Mouse (Mus musculus): Measurements from ENCODE around the gene Syngr3. TPM values are rescaled to one million over a fixed set of nuclear protein-coding genes. Genes with fewer than 3 reads are reported as not detected.
A peak's percentile ranks its signal among the peaks of the same experiment; 100 is the strongest.

Syngr3 gene
- polyA plus RNA-seq (2014; fragmentation: Nextera tagmentation; extraction: Ambion mirVana) = 154 and 196 TPM in 2 replicates

DNA sequence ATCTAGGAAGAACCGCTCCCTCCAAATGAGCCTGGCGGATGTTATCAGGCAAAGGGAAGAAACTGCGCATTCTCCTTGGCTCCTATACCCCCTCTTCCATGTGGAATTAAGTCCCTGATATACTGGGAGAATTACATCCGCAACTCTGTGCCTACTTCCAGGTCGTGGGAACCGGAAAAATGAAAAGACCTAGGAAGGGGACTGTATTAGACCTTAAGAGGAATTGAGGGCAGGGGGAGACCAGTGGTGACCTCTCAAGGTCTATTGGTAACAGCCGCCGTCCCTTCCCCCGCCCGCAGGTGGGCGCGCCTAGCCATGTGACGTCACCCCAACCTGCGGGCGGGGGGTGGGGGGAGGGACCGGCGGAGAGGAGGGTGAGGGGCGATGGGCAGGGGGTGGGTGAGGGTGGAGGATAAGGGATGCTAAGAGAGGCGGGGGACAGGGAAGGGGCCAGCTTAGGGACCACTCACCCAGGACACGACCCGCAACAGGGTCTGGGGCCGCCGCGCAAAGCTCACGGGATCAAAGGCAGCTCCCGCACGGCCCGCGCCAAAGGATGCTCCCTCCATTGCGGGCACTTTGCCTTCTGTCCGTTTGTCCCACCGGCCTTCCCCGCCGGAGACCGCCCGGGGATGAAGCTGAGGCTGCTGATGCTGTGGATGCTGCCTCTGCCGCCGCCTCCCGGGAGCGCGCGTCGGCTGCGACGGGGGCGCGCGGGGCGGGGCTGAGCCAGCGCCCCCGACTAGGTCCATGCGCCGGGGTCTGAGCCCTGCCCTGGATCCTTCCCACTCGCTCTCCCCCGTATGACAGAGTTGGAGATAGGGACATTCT lies at the start of gene Syngr3:
Gene Syngr3, minus strand, starts transcription at position 705 of the 831 bp plus-strand sequence.
- peak; percentile 72 for ATAC-seq (ENCODE audit: low read depth)
- WGBS = under 1% methylated on average over 50 of the region's 55 CpGs
- H3K9me3 ChIP-seq (ENCODE audit: control insufficient read depth, low read length) = no peaks in the 10 kb centered on the region
- H3K27ac ChIP-seq (ENCODE audit: low read depth, low read length) = peak within 1 kb of the TSS; percentile 88
- H3K4me1 ChIP-seq (ENCODE audit: control insufficient read depth, insufficient read depth, low read length) = peaks cover 15% of the 10 kb centered on the region; the same call in 1 of the 2 replicates
- peak within 1 kb of the TSS; percentile 72 for H3K4me2 ChIP-seq (ENCODE audit: low read depth, low read length)
- H3K4me3 ChIP-seq (ENCODE audit: low read depth, low read length) = peak within 1 kb of the TSS; percentile 74
- H3K36me3 ChIP-seq (ENCODE audit: control insufficient read depth, insufficient read depth, low read length) = no peaks in the 10 kb centered on the region
- peaks cover 13% of the 10 kb centered on the region for H3K27me3 ChIP-seq (ENCODE audit: control insufficient read depth, insufficient read depth, low read length)
- H3K9ac ChIP-seq (replicated peaks; ENCODE audit: low read depth, low read length) = peak within 1 kb of the TSS; percentile 89

DNA sequence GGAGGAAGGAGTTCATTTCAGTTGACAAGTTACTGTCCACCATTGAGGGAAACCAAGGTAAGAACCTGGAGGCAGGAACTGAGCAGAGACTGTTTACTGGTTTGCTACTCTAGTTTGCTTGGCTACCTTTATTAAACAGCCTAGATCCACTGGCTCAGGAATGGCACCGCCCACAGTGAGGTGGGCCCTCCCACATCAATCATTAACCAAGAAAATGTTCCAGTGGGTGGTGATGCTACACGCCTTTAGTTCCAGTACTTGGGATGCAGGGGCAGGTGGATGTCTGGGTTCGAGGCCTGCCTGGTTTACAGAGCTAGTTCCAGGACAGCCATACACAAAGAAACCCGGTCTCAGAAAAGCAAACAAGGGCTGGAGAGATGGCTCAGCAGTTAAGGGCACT lies 48.5 kb upstream of the Syngr3 start:
- no peaks in the 10 kb centered on the region for H3K27me3 ChIP-seq (ENCODE audit: control insufficient read depth, insufficient read depth, low read length)
- no peak overlapping the region for H3K27ac ChIP-seq (ENCODE audit: low read depth, low read length)
- no peaks in the 10 kb centered on the region for H3K9me3 ChIP-seq (ENCODE audit: control insufficient read depth, low read length)
- H3K4me2 ChIP-seq (ENCODE audit: low read depth, low read length) = no peak overlapping the region
- peaks cover 5% of the 10 kb centered on the region; the same call in 1 of the 2 replicates for H3K4me1 ChIP-seq (ENCODE audit: control insufficient read depth, insufficient read depth, low read length)
- WGBS = 85% methylated on average over 4 of the region's 4 CpGs
- H3K36me3 ChIP-seq (ENCODE audit: control insufficient read depth, insufficient read depth, low read length) = no peaks in the 10 kb centered on the region
- ATAC-seq (ENCODE audit: low read depth) = no peak
- H3K4me3 ChIP-seq (ENCODE audit: low read depth, low read length) = no peak overlapping the region
- H3K9ac ChIP-seq (replicated peaks; ENCODE audit: low read depth, low read length) = no peak overlapping the region

DNA sequence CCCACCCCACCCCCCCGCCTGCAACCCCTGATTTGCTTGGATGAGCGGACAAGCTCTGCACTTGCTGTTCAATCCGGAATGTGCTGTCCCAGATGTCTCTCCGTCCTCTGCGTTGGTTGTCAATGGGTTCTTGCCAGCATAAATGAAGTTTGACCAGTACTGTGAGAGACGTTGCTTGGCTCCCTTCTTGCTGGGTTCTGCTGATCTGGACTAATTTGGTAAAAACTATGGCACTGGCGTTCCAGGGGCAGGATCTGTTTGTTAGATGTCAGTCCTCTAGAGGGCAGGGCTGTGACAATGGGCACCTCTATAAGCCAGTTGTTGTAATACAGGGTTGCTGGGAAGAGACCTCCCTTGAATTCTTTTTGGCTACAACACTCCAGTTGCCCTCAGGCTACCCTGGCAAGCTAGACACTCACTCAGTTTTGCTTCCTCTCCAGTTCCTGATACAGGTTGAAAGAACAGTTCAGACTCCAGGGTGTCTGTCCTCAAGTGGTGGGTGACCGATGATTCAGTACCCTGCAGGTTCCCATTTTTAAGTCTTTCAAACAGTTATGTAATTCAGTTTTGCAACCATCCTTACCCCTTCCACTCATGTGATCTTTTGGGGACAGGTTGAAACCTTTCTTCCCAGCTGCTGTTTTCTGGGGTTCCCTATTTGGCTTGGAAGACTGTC lies 47.5 kb upstream of the Syngr3 start:
- no peaks in the 10 kb centered on the region for H3K27me3 ChIP-seq (ENCODE audit: control insufficient read depth, insufficient read depth, low read length)
- peak overlapping the region; percentile 47 for H3K4me2 ChIP-seq (ENCODE audit: low read depth, low read length)
- no peak overlapping the region for H3K27ac ChIP-seq (ENCODE audit: low read depth, low read length)
- WGBS = 25% methylated on average over 8 of the region's 8 CpGs
- no peak for ATAC-seq (ENCODE audit: low read depth)
- H3K9ac ChIP-seq (replicated peaks; ENCODE audit: low read depth, low read length) = no peak overlapping the region
- peak overlapping the region; percentile 41 for H3K4me3 ChIP-seq (ENCODE audit: low read depth, low read length)
- H3K4me1 ChIP-seq (ENCODE audit: control insufficient read depth, insufficient read depth, low read length) = peaks cover 5% of the 10 kb centered on the region; the same call in 1 of the 2 replicates
- no peaks in the 10 kb centered on the region for H3K36me3 ChIP-seq (ENCODE audit: control insufficient read depth, insufficient read depth, low read length)
- no peaks in the 10 kb centered on the region for H3K9me3 ChIP-seq (ENCODE audit: control insufficient read depth, low read length)

DNA sequence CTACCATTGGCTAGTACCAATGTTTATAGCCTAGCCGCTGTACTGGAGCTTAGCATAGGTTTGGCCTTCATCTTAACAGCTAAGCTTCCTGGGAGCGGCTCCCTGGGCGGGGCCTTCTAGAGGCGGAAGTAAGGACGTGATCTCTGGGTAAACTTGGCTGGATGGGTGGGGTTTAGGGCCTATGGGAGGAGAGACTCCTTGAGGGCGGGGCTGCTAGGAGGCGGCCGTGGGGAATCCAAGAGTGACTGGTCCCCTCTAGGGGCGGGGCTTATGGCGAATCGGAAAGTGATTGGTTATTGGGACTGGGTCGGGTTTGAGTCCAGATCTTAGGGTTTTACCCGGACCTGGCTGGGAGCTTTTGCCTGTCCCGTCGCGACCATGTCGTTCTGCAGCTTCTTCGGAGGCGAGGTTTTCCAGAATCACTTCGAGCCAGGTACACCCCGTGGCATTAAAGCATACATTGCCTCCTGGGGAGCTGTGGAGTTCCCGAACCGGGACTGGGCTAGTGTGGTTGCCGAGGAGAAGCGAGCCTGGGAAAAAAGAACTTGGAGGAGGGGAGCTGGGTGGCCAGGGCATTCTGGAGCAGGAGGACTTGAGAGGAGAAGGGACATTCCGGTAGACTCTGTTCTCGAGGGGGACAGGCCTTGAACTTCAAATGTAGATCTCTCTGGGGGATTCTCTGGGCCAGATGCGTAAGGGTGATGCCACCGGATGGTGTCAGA lies 46.7 kb upstream of the Syngr3 start, which contains the start of gene Msrb1:
Gene Msrb1, plus strand, starts transcription at position 313 of the 722 bp plus-strand sequence.
- peak; percentile 95 for ATAC-seq (ENCODE audit: low read depth)
- Histone ChIP-seq H3K27ac (ENCODE audit: low read depth, low read length) (peak within 1 kb of the TSS; percentile 60; the same call in 1 of the 2 replicates), H3K9ac (replicated peaks; ENCODE audit: low read depth, low read length) (peak within 1 kb of the TSS; percentile 41; the same call in 1 of the 2 replicates), H3K36me3 (ENCODE audit: control insufficient read depth, insufficient read depth, low read length) (no peaks in the 10 kb centered on the region), H3K27me3 (ENCODE audit: control insufficient read depth, insufficient read depth, low read length) (no peaks in the 10 kb centered on the region), H3K9me3 (ENCODE audit: control insufficient read depth, low read length) (no peaks in the 10 kb centered on the region), H3K4me2 (ENCODE audit: low read depth, low read length) (peak within 1 kb of the TSS; percentile 47), H3K4me3 (ENCODE audit: low read depth, low read length) (peak within 1 kb of the TSS; percentile 41), H3K4me1 (ENCODE audit: control insufficient read depth, insufficient read depth, low read length) (peaks cover 5% of the 10 kb centered on the region; the same call in 1 of the 2 replicates)
- 2% methylated on average over 29 of the region's 29 CpGs for WGBS

DNA sequence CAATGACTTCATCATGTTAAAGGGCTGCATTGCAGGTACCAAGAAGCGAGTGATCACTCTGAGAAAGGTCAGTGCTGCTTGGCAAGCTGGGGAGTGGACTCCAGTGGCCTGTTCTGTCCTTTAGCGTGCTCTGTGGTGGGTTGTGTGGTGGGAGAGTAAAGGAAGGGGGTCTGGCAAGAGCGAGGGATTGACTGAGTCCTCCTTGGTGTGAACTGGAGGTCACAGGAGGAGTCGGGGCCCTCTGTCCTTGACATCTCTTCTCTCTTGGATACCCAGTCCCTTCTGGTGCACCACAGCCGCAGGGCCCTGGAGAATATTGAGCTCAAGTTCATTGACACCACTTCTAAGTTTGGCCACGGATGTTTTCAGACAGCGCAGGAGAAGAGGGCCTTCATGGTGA lies 45.7 kb upstream of the Syngr3 start:
- no peak for ATAC-seq (ENCODE audit: low read depth)
- Histone ChIP-seq H3K4me3 (ENCODE audit: low read depth, low read length) (no peak overlapping the region), H3K27ac (ENCODE audit: low read depth, low read length) (no peak overlapping the region), H3K9me3 (ENCODE audit: control insufficient read depth, low read length) (no peaks in the 10 kb centered on the region), H3K36me3 (ENCODE audit: control insufficient read depth, insufficient read depth, low read length) (no peaks in the 10 kb centered on the region), H3K9ac (replicated peaks; ENCODE audit: low read depth, low read length) (no peak overlapping the region), H3K27me3 (ENCODE audit: control insufficient read depth, insufficient read depth, low read length) (no peaks in the 10 kb centered on the region), H3K4me1 (ENCODE audit: control insufficient read depth, insufficient read depth, low read length) (peaks cover 5% of the 10 kb centered on the region; the same call in 1 of the 2 replicates), H3K4me2 (ENCODE audit: low read depth, low read length) (peak overlapping the region; percentile 47; the same call in 1 of the 2 replicates)
- 88% methylated on average over 7 of the region's 7 CpGs for WGBS

DNA sequence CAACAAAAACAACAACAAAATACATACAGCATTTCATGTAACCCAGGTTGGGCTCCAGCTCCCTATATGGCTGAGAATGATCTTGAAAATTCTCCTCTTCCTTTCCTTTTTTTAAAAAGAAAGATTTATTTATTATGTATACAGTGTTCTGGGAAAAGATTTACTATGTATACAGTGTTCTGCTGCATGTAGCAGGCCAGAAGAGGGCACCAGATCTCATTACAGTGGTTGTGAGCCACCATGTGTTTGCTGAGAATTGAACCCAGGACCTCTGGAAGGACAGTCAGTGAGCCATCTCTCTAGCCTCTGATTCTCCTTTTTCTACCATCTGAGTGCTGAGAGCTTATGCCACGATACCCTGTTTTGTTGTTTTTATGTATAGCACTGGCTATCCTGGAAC lies 44.8 kb upstream of the Syngr3 start:
- no peaks in the 10 kb centered on the region for H3K9me3 ChIP-seq (ENCODE audit: control insufficient read depth, low read length)
- no peak overlapping the region for H3K27ac ChIP-seq (ENCODE audit: low read depth, low read length)
- no peaks in the 10 kb centered on the region for H3K27me3 ChIP-seq (ENCODE audit: control insufficient read depth, insufficient read depth, low read length)
- no peak overlapping the region for H3K4me2 ChIP-seq (ENCODE audit: low read depth, low read length)
- no peak overlapping the region for H3K9ac ChIP-seq (replicated peaks; ENCODE audit: low read depth, low read length)
- no peak for ATAC-seq (ENCODE audit: low read depth)
- no peak overlapping the region for H3K4me3 ChIP-seq (ENCODE audit: low read depth, low read length)
- H3K36me3 ChIP-seq (ENCODE audit: control insufficient read depth, insufficient read depth, low read length) = no peaks in the 10 kb centered on the region
- 75% methylated on average over 1 of the region's 1 CpGs for WGBS
- peaks cover 5% of the 10 kb centered on the region; the same call in 1 of the 2 replicates for H3K4me1 ChIP-seq (ENCODE audit: control insufficient read depth, insufficient read depth, low read length)

DNA sequence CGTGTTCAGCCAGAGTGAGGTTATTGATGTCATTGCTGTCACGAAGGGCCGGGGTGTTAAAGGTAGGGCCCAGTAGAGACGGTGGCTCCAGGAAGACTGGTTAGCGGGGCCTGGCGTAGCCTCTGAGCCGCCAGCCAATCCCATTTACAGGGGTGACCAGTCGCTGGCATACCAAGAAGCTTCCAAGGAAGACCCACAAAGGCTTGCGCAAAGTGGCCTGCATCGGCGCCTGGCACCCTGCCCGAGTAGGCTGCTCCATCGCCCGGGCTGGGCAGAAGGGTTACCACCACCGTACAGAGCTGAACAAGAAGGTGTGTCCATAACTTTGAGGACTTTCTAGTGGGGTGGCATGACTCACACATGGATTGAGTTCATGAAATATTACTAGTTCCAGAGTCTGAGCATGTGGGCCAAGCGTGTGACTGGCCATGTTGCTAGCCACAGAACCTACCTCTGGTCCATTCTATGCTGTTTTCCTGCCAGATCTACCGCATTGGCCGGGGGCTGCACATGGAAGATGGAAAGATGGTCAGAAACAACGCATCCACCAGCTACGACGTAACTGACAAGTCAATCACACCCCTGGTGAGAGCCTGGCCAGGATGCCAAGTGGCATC lies 43.8 kb upstream of the Syngr3 start:
- no peak overlapping the region for H3K27ac ChIP-seq (ENCODE audit: low read depth, low read length)
- 92% methylated on average over 21 of the region's 21 CpGs for WGBS
- no peaks in the 10 kb centered on the region for H3K9me3 ChIP-seq (ENCODE audit: control insufficient read depth, low read length)
- peaks cover 5% of the 10 kb centered on the region; the same call in 1 of the 2 replicates for H3K4me1 ChIP-seq (ENCODE audit: control insufficient read depth, insufficient read depth, low read length)
- no peak overlapping the region for H3K4me2 ChIP-seq (ENCODE audit: low read depth, low read length)
- no peak for ATAC-seq (ENCODE audit: low read depth)
- H3K4me3 ChIP-seq (ENCODE audit: low read depth, low read length) = no peak overlapping the region
- no peak overlapping the region for H3K9ac ChIP-seq (replicated peaks; ENCODE audit: low read depth, low read length)
- no peaks in the 10 kb centered on the region for H3K36me3 ChIP-seq (ENCODE audit: control insufficient read depth, insufficient read depth, low read length)
- no peaks in the 10 kb centered on the region for H3K27me3 ChIP-seq (ENCODE audit: control insufficient read depth, insufficient read depth, low read length)

DNA sequence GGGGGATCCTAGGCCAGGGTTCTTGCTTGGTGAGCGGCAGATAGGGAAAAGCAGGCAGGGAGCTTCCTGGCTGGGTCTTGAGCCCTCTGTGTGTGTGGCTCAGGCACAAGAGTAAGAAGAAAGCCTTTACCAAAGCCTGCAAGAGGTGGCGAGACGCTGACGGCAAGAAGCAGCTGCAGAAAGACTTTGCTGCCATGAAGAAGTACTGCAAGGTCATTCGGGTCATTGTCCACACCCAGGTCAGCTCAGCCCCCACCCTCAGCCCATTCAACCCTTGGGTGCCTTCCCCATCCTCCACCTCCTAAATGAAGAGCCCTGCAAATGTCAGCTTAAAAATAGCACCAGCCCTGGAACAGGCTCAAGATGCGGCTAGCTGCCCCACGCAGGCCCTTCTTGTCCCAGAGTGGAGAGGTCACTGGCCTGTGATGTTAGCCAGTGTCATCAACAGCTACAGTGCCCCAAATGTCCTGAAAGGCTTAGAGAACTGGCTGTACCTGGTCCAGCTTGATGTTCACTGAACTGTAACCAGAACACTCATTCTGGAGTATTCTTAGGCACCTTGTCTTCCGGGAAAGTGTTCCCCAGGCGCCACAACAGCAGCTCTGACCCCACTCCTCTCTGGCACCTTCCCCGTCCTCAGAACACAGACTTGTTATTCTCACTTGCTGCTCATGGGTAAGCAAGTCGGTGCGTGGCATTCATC lies 42.6 kb upstream of the Syngr3 start:
- ATAC-seq (ENCODE audit: low read depth) = no peak
- Histone ChIP-seq H3K27ac (ENCODE audit: low read depth, low read length) (no peak overlapping the region), H3K4me2 (ENCODE audit: low read depth, low read length) (no peak overlapping the region), H3K36me3 (ENCODE audit: control insufficient read depth, insufficient read depth, low read length) (no peaks in the 10 kb centered on the region), H3K27me3 (ENCODE audit: control insufficient read depth, insufficient read depth, low read length) (no peaks in the 10 kb centered on the region), H3K4me3 (ENCODE audit: low read depth, low read length) (no peak overlapping the region), H3K9ac (replicated peaks; ENCODE audit: low read depth, low read length) (no peak overlapping the region), H3K4me1 (ENCODE audit: control insufficient read depth, insufficient read depth, low read length) (peaks cover 5% of the 10 kb centered on the region; the same call in 1 of the 2 replicates), H3K9me3 (ENCODE audit: control insufficient read depth, low read length) (no peaks in the 10 kb centered on the region)
- 82% methylated on average over 9 of the region's 12 CpGs for WGBS
